Mouse (Mus musculus): ENCODE measurements around the gene Il1f10. TPM values are rescaled to one million over a fixed set of nuclear protein-coding genes. Genes with fewer than 3 reads are reported as not detected.

The Il1f10 gene
- polyA plus RNA-seq, 1 experiment from 2014 or later, result not detected

- no peak for ATAC-seq (ENCODE audit: low read depth)
- Histone ChIP-seq H3K4me3 (no peak overlapping the region), H3K27me3 (no peaks in the 10 kb centered on the region), H3K4me2 (no peak overlapping the region), H3K27ac (replicated peaks) (no peak overlapping the region), H3K9ac (no peak overlapping the region), H3K36me3 (no peaks in the 10 kb centered on the region), H3K4me1 (replicated peaks) (no peaks in the 10 kb centered on the region), H3K9me3 (no peaks in the 10 kb centered on the region)
- 74% methylated on average over 3 of the region's 3 CpGs for WGBS
These were observed 50.4 kb downstream of the Il1f10 start for GRCm38 (mm10) chr2:24341395-24341885.

Other genes starting within 250 kb of the Il1f10 start
- 3.8 and 3.9 TPM in 2 replicates for gene Hnmt, start 241.8 kb upstream of the Il1f10 start, polyA plus RNA-seq (2015; fragmentation: Nextera tagmentation; extraction: Ambion mirVana)
- not detected in 2 replicates for gene Tbpl2, start 194.6 kb upstream of the Il1f10 start, polyA plus RNA-seq (2015; fragmentation: Nextera tagmentation; extraction: Ambion mirVana)
- gene Il1f8, start 138.0 kb upstream of the Il1f10 start, polyA plus RNA-seq (2015; fragmentation: Nextera tagmentation; extraction: Ambion mirVana), result not detected in 2 replicates
- gene Il1f9, start 104.7 kb upstream of the Il1f10 start, polyA plus RNA-seq (2015; fragmentation: Nextera tagmentation; extraction: Ambion mirVana), result not detected in 2 replicates
- not detected in 2 replicates for gene Il1f6, start 75.8 kb upstream of the Il1f10 start, polyA plus RNA-seq (2015; fragmentation: Nextera tagmentation; extraction: Ambion mirVana)
- not detected in 2 replicates for gene Il1f5, start 14.2 kb upstream of the Il1f10 start, polyA plus RNA-seq (2015; fragmentation: Nextera tagmentation; extraction: Ambion mirVana)
- gene Il1rn, start 45.7 kb downstream of the Il1f10 start, polyA plus RNA-seq (2015; fragmentation: Nextera tagmentation; extraction: Ambion mirVana), result 0.15 TPM in 2 replicates
- 0.25 and 1.3 TPM in 2 replicates for gene Psd4, start 76.4 kb downstream of the Il1f10 start, polyA plus RNA-seq (2015; fragmentation: Nextera tagmentation; extraction: Ambion mirVana)
- 53.2 and 58.0 TPM in 2 replicates for gene Pax8, start 184.4 kb downstream of the Il1f10 start, polyA plus RNA-seq (2015; fragmentation: Nextera tagmentation; extraction: Ambion mirVana)

Measured in neural tube, embryonic 13.5 days (tissue).